Mouse (Mus musculus) thymus, adult 18-20 months (tissue): ENCODE data around the gene Vmn1r236.

Experiments
- DNase-seq, 2 experiments: peaks; one replicate each; pipeline ENCODE4 v3.0.0; 2022; ENCODE audit warnings: mixed read lengths in 2 of 2

The Vmn1r236 gene

DNA sequence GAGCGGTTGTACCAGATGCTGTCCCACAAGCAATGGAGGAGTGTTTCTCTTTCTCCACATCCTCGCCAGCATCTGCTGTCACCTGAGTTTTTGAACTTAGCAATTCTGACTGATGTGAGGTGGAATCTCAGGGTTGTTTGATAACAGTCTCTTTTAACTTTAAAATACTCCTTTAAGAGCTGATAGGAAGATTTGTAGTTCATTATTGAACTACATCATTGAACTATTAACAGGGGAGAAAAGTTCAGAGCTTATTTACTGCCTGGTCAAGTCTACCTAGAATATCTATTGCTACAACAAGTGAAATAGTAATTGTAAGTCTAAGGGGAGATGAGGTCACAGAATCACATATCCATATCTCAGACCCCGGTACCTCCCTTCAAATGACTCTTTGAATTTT lies at the start of gene Vmn1r236:
TSS of gene Vmn1r236 (plus strand) at position 301 of the 400 bp plus-strand sequence.
- no peak for DNase-seq

DNA sequence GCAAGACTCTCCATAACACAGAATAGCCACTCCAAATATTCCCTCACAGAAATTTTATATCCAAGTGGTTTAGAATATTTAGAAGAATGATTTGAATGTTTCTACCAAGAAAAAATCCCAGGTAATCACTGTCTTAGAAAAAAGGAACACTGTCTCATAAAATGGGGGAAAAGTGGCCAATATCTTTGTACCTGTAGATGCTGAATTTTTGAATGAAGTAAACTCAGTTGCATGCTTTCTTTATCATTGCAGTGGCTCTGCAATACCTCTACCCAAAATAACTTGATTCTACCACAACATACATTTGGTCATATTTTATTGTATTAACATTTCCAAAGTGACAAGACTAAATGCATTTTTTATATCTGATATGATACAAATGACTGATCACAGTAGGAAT lies 26.6 kb upstream of the Vmn1r236 start, which contains the start of gene Vmn1r235:
TSS of gene Vmn1r235 (plus strand) at position 301 of the 400 bp plus-strand sequence.
- no peak for DNase-seq

- peak in 1 of 2 experiments; percentile 13 for DNase-seq
Measured at GRCm38 (mm10) chr17:21272103-21272502, 10.6 kb upstream of the Vmn1r236 start.

DNA sequence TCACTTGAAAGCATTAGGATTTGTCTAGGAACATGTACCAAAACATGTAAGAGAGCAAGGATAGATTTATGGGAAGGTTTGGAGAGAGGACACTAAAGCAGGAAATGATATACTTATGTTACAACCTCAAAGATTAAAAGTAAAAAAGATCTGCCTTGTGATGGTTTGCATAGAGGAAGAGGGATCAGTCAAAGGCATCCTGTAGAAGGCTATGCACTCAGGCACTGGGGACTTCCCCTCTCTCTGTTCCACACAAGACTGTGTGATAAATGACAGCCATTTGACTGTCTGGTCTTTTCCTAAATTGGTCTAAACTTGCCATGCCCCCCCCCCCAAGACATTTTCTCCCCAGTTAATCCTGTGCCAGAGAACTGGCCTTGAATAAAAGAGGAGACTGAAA lies 1.7 kb downstream of the Vmn1r236 start:
- no peak for DNase-seq

DNA sequence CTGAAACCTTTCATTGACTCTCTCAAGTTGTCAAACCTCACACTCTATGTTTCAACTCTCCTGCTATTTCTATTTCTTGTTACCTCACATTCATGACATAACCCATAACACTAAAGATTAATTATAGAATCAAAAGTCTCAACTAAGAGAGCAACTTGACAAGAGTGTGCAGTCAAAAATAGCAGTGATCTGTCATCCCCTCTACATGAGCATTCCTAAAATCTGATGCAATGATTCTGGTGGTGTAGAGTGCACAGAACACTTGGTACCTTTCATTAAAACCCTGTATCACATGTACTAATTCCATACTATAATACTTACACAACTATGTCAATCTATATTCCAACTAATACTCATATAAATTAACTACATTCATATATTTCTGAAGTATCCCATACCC lies 7.0 kb downstream of the Vmn1r236 start:
- no peak for DNase-seq

- no peak for DNase-seq
Measured at GRCm38 (mm10) chr17:21311565-21311964, 28.8 kb downstream of the Vmn1r236 start, which contains the start of gene Vmn1r237. Gene Vmn1r237, plus strand, starts transcription at chr17:21311865.
